Mouse (Mus musculus): ENCODE results near the gene Hapln2.

Hapln2 gene

GRCm38 (mm10) chr3:87981894-87982835, 45.2 kb downstream of the Hapln2 start:
- DNase-seq (ENCODE audit: low spot score in 2 of 2): no peak

DNA sequence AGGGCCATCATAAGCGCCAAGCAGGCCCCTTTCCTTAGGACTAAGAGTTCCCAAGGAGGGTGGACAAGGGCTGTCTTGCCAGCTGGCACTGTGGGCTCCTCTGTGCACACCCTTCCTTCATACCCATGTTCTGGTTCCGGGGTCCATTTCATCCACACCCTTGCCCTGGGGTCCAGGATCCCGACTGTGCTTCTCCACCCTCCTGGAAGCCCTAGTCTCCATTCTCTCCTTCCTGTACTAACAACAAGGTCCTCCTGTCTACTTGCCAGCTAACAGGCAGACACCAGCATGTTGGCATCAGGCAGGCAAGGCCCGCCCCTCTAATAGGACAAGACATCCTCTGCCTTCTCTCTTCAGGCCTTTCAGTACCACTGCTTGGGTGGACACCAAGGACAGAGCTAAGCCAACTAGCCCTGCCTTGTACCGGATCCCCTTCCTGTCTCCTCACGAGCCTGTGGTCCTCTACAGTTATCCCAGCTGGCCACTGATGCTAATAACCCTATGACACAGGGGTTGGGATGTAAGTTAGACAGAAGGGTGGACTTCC, 46.1 kb downstream of the Hapln2 start:
- DNase-seq (ENCODE audit: low spot score in 2 of 2): no peak

DNA sequence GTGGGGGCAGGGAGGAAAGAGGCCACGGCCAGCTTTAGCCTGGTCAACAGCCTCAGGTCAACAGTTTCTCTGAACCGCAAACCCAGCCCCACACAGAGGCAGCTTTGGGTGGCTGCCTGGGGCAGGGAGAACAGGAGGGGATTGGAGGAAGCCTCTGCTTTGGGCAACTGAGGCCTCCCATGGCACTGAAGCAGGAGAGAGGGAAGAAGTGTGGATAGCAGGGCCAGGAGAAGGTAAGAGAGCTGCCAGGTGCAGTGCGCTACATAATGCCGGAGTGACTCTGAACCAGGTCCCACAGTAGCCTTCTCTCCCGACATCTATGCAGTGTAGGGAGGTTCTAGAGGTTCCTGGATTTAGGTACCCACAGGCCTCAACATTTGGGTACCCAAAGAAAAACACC, 46.7 kb downstream of the Hapln2 start:
- DNase-seq (ENCODE audit: low spot score in 2 of 2): no peak

- DNase-seq (ENCODE audit: low spot score in 2 of 2): no peak
These were observed 47.3 kb downstream of the Hapln2 start for GRCm38 (mm10) chr3:87980085-87980484.

- no peak for DNase-seq (ENCODE audit: low spot score in 2 of 2)
These were observed 47.9 kb downstream of the Hapln2 start for GRCm38 (mm10) chr3:87979493-87979892.

GRCm38 (mm10) chr3:87974381-87974987, 52.9 kb downstream of the Hapln2 start:
- no peak for DNase-seq (ENCODE audit: low spot score in 2 of 2)

DNA sequence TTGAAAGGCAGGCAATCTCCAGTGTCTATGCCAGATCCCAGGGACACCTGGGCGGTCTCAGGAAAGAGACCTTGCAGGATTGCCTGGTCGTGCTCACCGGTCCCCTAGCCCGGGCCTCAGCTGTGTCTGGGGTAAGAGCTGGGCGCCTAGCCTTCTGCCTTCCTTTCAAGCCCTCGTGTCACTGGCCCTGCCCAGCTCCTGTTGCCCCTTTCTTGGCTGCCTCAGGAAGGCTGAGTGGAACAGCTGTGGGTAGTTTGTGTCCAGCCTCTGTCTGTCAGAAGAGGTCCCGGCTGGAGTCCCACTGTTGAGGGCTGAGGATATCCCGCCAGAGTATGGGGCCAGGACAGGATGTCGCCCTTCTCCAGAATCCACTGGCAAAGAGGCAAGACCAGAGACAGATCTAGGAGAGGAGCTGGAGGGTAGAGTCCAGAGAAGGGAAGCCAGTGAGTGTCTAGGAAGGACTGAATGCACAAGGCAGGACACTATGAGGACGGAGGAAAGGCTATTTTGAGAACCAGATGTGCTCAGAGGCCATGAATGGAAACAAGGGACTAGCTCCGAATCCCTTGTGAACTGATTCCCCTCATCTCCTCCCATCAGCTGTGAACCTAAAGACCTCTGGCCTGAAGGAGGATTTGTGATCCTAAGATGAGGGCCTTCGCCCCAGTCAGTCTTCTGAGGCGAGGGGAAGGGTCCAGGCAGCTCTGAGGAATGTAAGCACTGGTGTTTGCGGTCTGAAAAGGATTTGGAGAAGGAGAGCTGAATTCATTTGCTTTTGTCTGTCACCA, 53.6 kb downstream of the Hapln2 start:
- no peak for DNase-seq (ENCODE audit: low spot score in 2 of 2)

- DNase-seq (ENCODE audit: low spot score in 2 of 2): no peak
These were observed 54.6 kb downstream of the Hapln2 start for GRCm38 (mm10) chr3:87972776-87973175.

DNA sequence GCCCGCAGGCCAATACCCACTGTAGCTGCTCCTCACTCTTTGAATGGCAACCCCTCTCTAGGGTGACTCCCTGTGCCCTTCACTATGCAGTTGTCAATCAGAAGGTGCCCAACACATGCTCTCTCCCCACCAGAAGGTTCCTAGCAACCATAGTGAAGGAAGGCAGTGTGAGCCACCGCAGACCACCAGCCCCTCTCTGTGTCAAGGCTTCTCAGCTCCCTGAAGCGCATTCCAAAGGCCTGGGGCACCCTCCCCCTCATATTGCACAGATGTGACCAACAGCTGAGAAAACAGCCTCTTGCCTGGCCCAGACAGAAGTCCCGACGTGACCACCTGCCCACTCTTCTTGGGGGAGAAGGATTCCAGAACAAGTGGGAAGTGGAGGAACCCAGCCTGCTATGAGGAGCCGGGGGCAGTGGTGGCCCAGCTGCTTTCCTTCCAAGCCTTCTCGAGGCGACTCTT, 55.1 kb downstream of the Hapln2 start:
- no peak for DNase-seq (ENCODE audit: low spot score in 2 of 2)

Measured in frontal cortex, postnatal 25 days (tissue).